Mouse (Mus musculus): ENCODE results near the gene Cdh8. TPM values are rescaled to one million over a fixed set of nuclear protein-coding genes. Genes with fewer than 3 reads are reported as not detected.

Gene Cdh8
- 1.9 and 2.0 TPM in 2 replicates for polyA plus RNA-seq (2015; fragmentation: Nextera tagmentation; extraction: Ambion mirVana)

GRCm38 (mm10) chr8:99415966-99416781 is at the start of gene Cdh8:
Cdh8 (minus strand) TSS chr8:99416471.
- H3K36me3 ChIP-seq: no peaks in the 10 kb centered on the region
- ATAC-seq (ENCODE audit: insufficient read depth, low FRiP score, low read depth): peak; percentile 71; the same call in 1 of the 2 replicates

GRCm38 (mm10) chr8:99446506-99446905 is 30.2 kb upstream of the Cdh8 start:
- Histone ChIP-seq H3K4me2 (no peak overlapping the region), H3K4me1 (no peaks in the 10 kb centered on the region), H3K9ac (no peak overlapping the region), H3K27ac (no peak overlapping the region), H3K36me3 (no peaks in the 10 kb centered on the region), H3K4me3 (replicated peaks) (no peak overlapping the region), H3K27me3 (replicated peaks) (no peaks in the 10 kb centered on the region), H3K9me3 (no peaks in the 10 kb centered on the region)
- WGBS: 85% methylated on average over 1 of the region's 1 CpGs
- no peak for ATAC-seq (ENCODE audit: insufficient read depth, low FRiP score, low read depth)

More at GRCm38 (mm10) chr8:99415966-99416781, at the start of gene Cdh8:
- peaks cover 11% of the 10 kb centered on the region; the same call in 1 of the 2 replicates for H3K4me1 ChIP-seq
- H3K4me3 ChIP-seq (replicated peaks): peak within 1 kb of the TSS; percentile 46
- no peak within 1 kb of the TSS for H3K9ac ChIP-seq
- H3K27me3 ChIP-seq (replicated peaks): peaks cover 26% of the 10 kb centered on the region
- H3K27ac ChIP-seq: no peak within 1 kb of the TSS
- no peaks in the 10 kb centered on the region for H3K9me3 ChIP-seq
- peak within 1 kb of the TSS; percentile 82 for H3K4me2 ChIP-seq
- under 1% methylated on average over 58 of the region's 58 CpGs for WGBS

- no peaks in the 10 kb centered on the region for H3K27me3 ChIP-seq (replicated peaks)
- H3K27ac ChIP-seq: no peak overlapping the region
- 83% methylated on average over 4 of the region's 4 CpGs for WGBS
- no peak for ATAC-seq (ENCODE audit: insufficient read depth, low FRiP score, low read depth)
- no peaks in the 10 kb centered on the region for H3K36me3 ChIP-seq
- H3K9ac ChIP-seq: no peak overlapping the region
- H3K4me3 ChIP-seq (replicated peaks): no peak overlapping the region
- no peak overlapping the region for H3K4me2 ChIP-seq
- no peaks in the 10 kb centered on the region for H3K4me1 ChIP-seq
- H3K9me3 ChIP-seq: no peaks in the 10 kb centered on the region
Observed at GRCm38 (mm10) chr8:99425901-99426300, 9.6 kb upstream of the Cdh8 start.

DNA sequence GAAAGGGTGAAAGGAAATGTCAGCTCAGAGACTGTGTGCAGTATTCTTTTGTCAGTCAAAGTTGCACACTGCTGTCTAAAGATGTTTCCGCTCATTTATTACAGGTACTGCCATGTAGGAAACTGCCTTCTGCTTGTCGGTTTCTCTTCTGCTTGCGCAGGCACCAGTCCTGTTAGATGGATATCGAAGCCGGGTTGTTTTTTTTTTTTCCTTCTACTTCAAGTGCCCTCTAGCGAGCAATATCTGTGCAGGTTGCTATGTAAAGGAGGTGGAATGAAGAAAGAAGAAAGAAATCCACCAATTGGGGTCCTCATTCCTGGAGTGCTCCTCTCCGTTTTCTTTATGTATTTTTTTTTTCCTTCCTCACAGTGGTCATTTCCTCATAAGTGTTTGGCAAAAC is 5.2 kb upstream of the Cdh8 start:
- Histone ChIP-seq H3K4me2 (no peak overlapping the region), H3K9ac (no peak overlapping the region), H3K9me3 (no peaks in the 10 kb centered on the region), H3K4me3 (replicated peaks) (no peak overlapping the region), H3K4me1 (0 out of 2 replicates have a peak, but pooled peaks cover 4% of the 10 kb centered on the region), H3K36me3 (no peaks in the 10 kb centered on the region), H3K27me3 (replicated peaks) (peaks cover 10% of the 10 kb centered on the region), H3K27ac (no peak overlapping the region)
- whole genome bisulfite sequencing: 22% methylated on average over 7 of the region's 7 CpGs
- ATAC-seq (ENCODE audit: insufficient read depth, low FRiP score, low read depth): no peak

DNA sequence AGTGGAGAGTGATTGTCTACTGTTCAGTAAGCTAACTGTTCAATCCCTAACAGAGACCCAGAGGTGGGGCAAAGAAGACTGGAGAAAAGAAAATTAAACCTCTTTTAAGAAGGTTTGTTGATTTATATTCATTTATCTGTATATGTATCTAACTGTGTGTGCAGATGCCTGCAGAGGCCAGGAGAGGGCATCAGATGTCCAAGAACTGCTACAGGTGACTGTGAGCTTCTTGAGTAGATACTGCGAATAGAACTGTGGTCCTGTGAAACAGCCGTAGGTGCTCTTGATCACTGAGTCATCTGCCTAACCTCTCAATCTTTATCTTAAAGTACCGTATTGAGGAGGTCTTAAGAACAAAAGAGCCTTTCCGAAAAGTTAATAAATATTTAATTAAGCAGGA is 3.5 kb upstream of the Cdh8 start:
- Histone ChIP-seq H3K9ac (no peak overlapping the region), H3K4me2 (no peak overlapping the region), H3K4me1 (peaks cover 11% of the 10 kb centered on the region; the same call in 1 of the 2 replicates), H3K27me3 (replicated peaks) (peaks cover 26% of the 10 kb centered on the region), H3K9me3 (no peaks in the 10 kb centered on the region), H3K36me3 (no peaks in the 10 kb centered on the region), H3K4me3 (replicated peaks) (no peak overlapping the region), H3K27ac (no peak overlapping the region)
- WGBS: 84% methylated on average over 4 of the region's 4 CpGs
- ATAC-seq (ENCODE audit: insufficient read depth, low FRiP score, low read depth): no peak

DNA sequence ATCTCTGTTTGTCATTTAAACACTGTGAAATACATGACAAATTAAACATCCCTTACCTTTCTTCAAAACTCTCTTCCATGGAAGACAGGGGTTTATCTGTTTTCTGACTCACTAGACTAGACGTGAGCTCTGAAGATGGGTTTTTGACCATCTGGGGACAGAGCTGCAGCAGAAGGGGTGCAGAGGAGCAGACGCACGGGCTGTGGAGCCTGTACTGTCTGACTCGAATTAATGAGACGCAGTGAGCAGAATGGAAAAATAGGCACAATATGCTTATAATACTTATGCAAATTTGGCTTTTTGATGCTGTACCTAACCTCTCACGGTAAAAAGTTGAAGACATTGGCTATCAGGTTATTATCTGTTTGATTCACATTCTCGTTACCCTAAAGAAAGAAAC is 1.2 kb upstream of the Cdh8 start:
- 57% methylated on average over 7 of the region's 7 CpGs for WGBS
- no peaks in the 10 kb centered on the region for H3K36me3 ChIP-seq
- H3K9ac ChIP-seq: no peak overlapping the region
- H3K9me3 ChIP-seq: no peaks in the 10 kb centered on the region
- no peak overlapping the region for H3K4me3 ChIP-seq (replicated peaks)
- no peak overlapping the region for H3K4me2 ChIP-seq
- peaks cover 26% of the 10 kb centered on the region for H3K27me3 ChIP-seq (replicated peaks)
- ATAC-seq (ENCODE audit: insufficient read depth, low FRiP score, low read depth): no peak
- peaks cover 11% of the 10 kb centered on the region; the same call in 1 of the 2 replicates for H3K4me1 ChIP-seq
- H3K27ac ChIP-seq: no peak overlapping the region

DNA sequence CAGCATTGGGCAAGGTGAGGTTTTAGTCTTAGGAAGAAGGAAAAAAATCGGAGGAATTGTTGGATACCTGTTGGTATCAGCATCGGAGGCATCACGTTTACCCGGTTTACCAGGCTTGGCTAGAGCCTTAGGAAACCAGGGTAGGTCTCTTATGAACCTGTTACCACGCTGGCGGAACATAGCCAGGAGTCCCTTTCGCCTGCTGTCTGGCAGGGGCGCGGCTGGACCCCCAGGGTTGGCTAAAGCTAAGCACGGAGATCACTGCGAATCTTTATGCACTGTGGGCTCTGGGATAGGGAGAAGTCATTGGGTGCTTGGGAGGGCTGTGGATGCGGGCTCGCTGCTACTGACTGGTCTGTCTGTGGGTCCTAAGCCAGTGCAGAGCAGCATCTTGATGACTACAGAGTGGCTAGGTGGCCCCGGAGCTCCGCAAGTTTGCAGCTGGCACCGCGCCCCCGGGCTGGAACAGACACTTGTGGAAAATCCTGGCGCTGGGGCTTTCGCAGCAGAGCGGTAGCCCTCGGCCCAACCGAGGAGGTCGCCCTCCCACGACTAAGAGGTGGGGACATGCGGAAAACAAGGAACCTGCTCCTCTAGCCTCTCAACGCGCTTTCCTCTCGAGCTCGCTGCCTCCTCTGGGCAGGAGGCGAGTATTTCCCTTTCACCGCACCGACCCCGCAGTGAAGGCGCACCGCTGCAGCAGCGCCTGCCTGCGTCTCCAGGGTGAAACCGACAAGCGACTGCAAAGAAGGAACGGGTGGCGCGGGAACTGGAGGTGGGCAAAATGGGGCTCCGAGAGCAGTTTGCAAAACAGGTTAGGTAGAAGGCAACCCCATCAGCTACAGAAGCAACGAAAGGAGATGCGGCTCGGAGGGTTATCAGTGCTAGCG is 950 bp downstream of the Cdh8 start:
- no peak overlapping the region for H3K9ac ChIP-seq
- H3K4me2 ChIP-seq: peak overlapping the region; percentile 82
- H3K36me3 ChIP-seq: no peaks in the 10 kb centered on the region
- no peak overlapping the region for H3K27ac ChIP-seq
- 2% methylated on average over 48 of the region's 48 CpGs for WGBS
- H3K27me3 ChIP-seq (replicated peaks): peaks cover 26% of the 10 kb centered on the region
- no peaks in the 10 kb centered on the region for H3K9me3 ChIP-seq
- no peak for ATAC-seq (ENCODE audit: insufficient read depth, low FRiP score, low read depth)
- peaks cover 11% of the 10 kb centered on the region; the same call in 1 of the 2 replicates for H3K4me1 ChIP-seq
- H3K4me3 ChIP-seq (replicated peaks): peak overlapping the region; percentile 46

DNA sequence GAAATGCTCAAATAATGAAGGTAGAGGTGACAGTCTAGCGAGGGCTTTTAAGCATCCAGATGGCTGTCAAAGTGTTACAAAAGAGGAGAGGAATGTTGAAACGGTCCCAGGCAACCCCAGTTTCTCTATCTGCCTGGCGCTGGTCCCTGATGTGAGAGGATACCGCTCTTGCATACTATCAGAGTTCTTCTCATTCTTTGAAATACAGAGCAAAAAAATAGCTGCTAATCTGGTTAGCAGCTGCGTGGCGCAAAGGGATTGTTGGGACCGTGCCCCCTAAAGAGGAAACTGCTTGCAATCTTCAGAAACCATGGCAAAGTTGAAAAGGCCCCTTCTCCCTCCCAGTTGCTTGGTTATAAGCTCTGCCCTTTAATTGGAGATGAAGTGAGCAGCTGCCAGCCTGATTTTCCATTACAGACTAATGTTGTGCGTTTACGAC is 1.8 kb downstream of the Cdh8 start:
- no peak for ATAC-seq (ENCODE audit: insufficient read depth, low FRiP score, low read depth)
- Histone ChIP-seq H3K27me3 (replicated peaks) (peaks cover 26% of the 10 kb centered on the region), H3K4me1 (peaks cover 11% of the 10 kb centered on the region; the same call in 1 of the 2 replicates), H3K36me3 (no peaks in the 10 kb centered on the region), H3K9me3 (no peaks in the 10 kb centered on the region), H3K27ac (no peak overlapping the region), H3K4me2 (peak overlapping the region; percentile 82), H3K9ac (no peak overlapping the region), H3K4me3 (replicated peaks) (0 out of 2 replicates have a peak overlapping the region, but pooled peaks have one; percentile 1)
- 9% methylated on average over 9 of the region's 9 CpGs for WGBS

DNA sequence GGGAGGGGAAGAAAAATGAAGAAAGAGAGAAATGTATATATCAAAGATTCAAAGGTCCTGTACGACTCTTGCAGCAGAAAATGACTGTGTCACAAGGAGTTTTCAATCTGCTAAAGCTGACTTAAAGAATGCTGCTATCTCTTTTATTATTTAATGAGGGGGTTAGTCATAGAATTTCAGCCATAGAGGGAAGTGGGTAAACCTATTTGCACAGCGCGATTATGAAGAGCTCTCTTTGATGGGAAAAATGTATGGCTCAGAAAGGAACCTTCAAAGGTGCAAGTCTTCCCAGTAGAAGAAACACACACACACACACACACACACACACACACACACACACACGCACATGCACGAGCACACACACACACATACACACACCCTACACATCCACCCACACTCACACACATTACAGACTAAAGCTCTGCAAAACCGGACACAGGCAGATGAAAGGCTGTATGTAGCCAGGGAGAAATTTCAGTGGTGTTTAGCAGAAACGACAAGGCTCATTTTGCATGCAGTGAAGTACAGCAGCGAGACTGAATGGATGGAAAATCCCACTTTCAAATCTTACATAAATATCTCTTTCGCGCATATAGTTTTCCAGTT is 2.3 kb downstream of the Cdh8 start:
- ATAC-seq (ENCODE audit: insufficient read depth, low FRiP score, low read depth): peak; percentile 37; the same call in 1 of the 2 replicates
- WGBS: 31% methylated on average over 10 of the region's 10 CpGs
- Histone ChIP-seq H3K4me2 (peak overlapping the region; percentile 82), H3K27ac (no peak overlapping the region), H3K27me3 (replicated peaks) (peaks cover 26% of the 10 kb centered on the region), H3K9ac (no peak overlapping the region), H3K36me3 (no peaks in the 10 kb centered on the region), H3K4me1 (peaks cover 11% of the 10 kb centered on the region; the same call in 1 of the 2 replicates), H3K4me3 (replicated peaks) (0 out of 2 replicates have a peak overlapping the region, but pooled peaks have one; percentile 1), H3K9me3 (no peaks in the 10 kb centered on the region)

DNA sequence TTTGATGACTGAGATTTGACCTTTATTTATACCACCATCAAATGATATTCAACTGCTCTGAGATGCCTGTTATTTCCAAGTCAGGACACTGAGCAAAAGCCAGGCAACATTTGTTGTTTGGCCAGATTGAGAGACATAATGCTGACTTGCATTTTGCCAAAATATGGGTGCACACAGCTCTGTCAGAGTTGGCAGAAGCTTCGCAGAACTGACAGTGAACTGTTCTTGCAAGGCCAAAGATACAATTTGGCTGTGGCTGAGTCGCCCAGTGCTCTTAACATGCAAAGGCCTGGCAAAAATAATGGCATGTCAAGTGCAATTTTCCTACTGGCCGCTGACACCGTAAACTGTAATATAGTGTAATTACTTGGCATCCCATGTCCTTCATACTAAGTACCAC is 22.4 kb downstream of the Cdh8 start:
- no peak overlapping the region for H3K9ac ChIP-seq
- H3K36me3 ChIP-seq: no peaks in the 10 kb centered on the region
- no peaks in the 10 kb centered on the region for H3K4me1 ChIP-seq
- ATAC-seq (ENCODE audit: insufficient read depth, low FRiP score, low read depth): no peak
- no peak overlapping the region for H3K27ac ChIP-seq
- no peaks in the 10 kb centered on the region for H3K9me3 ChIP-seq
- whole genome bisulfite sequencing: 76% methylated on average over 4 of the region's 4 CpGs
- no peak overlapping the region for H3K4me2 ChIP-seq
- no peak overlapping the region for H3K4me3 ChIP-seq (replicated peaks)
- H3K27me3 ChIP-seq (replicated peaks): no peaks in the 10 kb centered on the region

GRCm38 (mm10) chr8:99370104-99370503 is 46.2 kb downstream of the Cdh8 start:
- Histone ChIP-seq H3K9me3 (no peaks in the 10 kb centered on the region), H3K27ac (no peak overlapping the region), H3K4me3 (replicated peaks) (no peak overlapping the region), H3K27me3 (replicated peaks) (no peaks in the 10 kb centered on the region), H3K4me2 (no peak overlapping the region), H3K9ac (no peak overlapping the region), H3K36me3 (no peaks in the 10 kb centered on the region), H3K4me1 (no peaks in the 10 kb centered on the region)
- ATAC-seq (ENCODE audit: insufficient read depth, low FRiP score, low read depth): no peak
- WGBS: 91% methylated on average over 5 of the region's 5 CpGs
